Mouse (Mus musculus) hindbrain, embryonic 11.5 days (tissue): Measurements from ENCODE around the gene 1700003E16Rik. TPM values are rescaled to one million over a fixed set of nuclear protein-coding genes. Genes with fewer than 3 reads are reported as not detected.

Experiments
- ATAC-seq: fragments of 200-750 bp; cut with Nextera tagmentation; 2 replicates; pipeline ENCODE4 v1.8.0; 2017; ENCODE audit warnings: mild to moderate bottlenecking, moderate TSS enrichment, moderate library complexity; ENCODE audit not compliant: low FRiP score
- DNase-seq: peaks from one replicate; pipeline ENCODE4 v3.0.0-alpha.2; 2015; ENCODE audit warnings: low spot score
- H3K27ac ChIP-seq: fragments of 300-500 bp; sonication (generic); 2 replicates; pipeline ENCODE4 v1.5.1; 2014; ENCODE audit warnings: mild to moderate bottlenecking, low read depth, low read length
- H3K27me3 ChIP-seq: fragments of 300-500 bp; sonication (generic); 2 replicates; pipeline ENCODE4 v1.6.1; 2014; ENCODE audit warnings: mild to moderate bottlenecking, low read length, moderate library complexity, mixed read lengths; ENCODE audit not compliant: control insufficient read depth, insufficient read depth
- H3K36me3 ChIP-seq: fragments of 300-500 bp; sonication (generic); 2 replicates; pipeline ENCODE4 v1.6.1; 2014; ENCODE audit warnings: mild to moderate bottlenecking, low read length, moderate library complexity, mixed read lengths; ENCODE audit not compliant: control insufficient read depth, insufficient read depth
- H3K4me1 ChIP-seq: fragments of 300-500 bp; sonication (generic); replicated peaks from 2 replicates; pipeline ENCODE4 v1.6.1; 2014; ENCODE audit warnings: low read length, mixed read lengths; ENCODE audit not compliant: control insufficient read depth, insufficient read depth
- H3K4me2 ChIP-seq: fragments of 300-500 bp; sonication (generic); replicated peaks from 2 replicates; pipeline ENCODE4 v1.6.1; 2014; ENCODE audit warnings: mild to moderate bottlenecking, low read depth, low read length
- H3K4me3 ChIP-seq: fragments of 300-500 bp; sonication (generic); 2 replicates; pipeline ENCODE4 v1.5.1; 2014; ENCODE audit warnings: low read depth, low read length
- H3K9ac ChIP-seq: fragments of 300-500 bp; sonication (generic); 2 replicates; pipeline ENCODE4 v1.6.1; 2014; ENCODE audit warnings: low read depth, low read length
- H3K9me3 ChIP-seq: fragments of 300-500 bp; sonication (generic); 2 replicates; pipeline ENCODE4 v1.6.1; 2016; ENCODE audit warnings: low read length; ENCODE audit not compliant: control insufficient read depth
- WGBS: fragments of 180-500 bp; shearing (Covaris S2); extraction: QIAGEN DNeasy Blood & Tissue Kit; methylation state at CpG from one replicate; pipeline ENCODE4 v1.1.7; 2014; 5-methylcytosine and 5-hydroxymethylcytosine counted together
- polyA plus RNA-seq: library from polyadenylated mRNA; unstranded; fragments of >200 nt; fragmentation: Nextera tagmentation; extraction: Ambion mirVana; gene quantifications from 2 replicates; pipeline ENCODE4 v1.2.1, GENCODE M21; 2014

Gene 1700003E16Rik
- polyA plus RNA-seq, 1 experiment from 2014 or later, result 3.7 TPM

- DNase-seq (no peak), ATAC-seq (no peak)
- H3K36me3 ChIP-seq, result 0 out of 2 replicates have a peak, but pooled peaks cover 2% of the 10 kb centered on the region
- H3K4me1 ChIP-seq, result no peaks in the 10 kb centered on the region
- no peaks in the 10 kb centered on the region for H3K27me3 ChIP-seq
- H3K27ac ChIP-seq, result 0 out of 2 replicates have a peak overlapping the region, but pooled peaks have one; percentile 14
- no peak overlapping the region for H3K4me2 ChIP-seq
- no peak overlapping the region for H3K9ac ChIP-seq
- no peaks in the 10 kb centered on the region for H3K9me3 ChIP-seq
- H3K4me3 ChIP-seq, result no peak overlapping the region
- 56% methylated on average over 9 of the region's 9 CpGs for WGBS
These were observed 16.2 kb downstream of the 1700003E16Rik start for GRCm38 (mm10) chr6:83172240-83172920.

GRCm38 (mm10) chr6:83175996-83176395, 19.8 kb downstream of the 1700003E16Rik start:
- no peak overlapping the region for H3K9ac ChIP-seq

GRCm38 (mm10) chr6:83179390-83180117, 23.4 kb downstream of the 1700003E16Rik start:
- WGBS, result 9% methylated on average over 12 of the region's 12 CpGs

More at GRCm38 (mm10) chr6:83175996-83176395, 19.8 kb downstream of the 1700003E16Rik start:
- no peak overlapping the region for H3K4me2 ChIP-seq
- no peak overlapping the region for H3K4me3 ChIP-seq
- H3K4me1 ChIP-seq, result peaks cover 4% of the 10 kb centered on the region; the same call in 1 of the 2 replicates
- no peaks in the 10 kb centered on the region for H3K9me3 ChIP-seq
- no peak for DNase-seq
- ATAC-seq, result no peak
- no peaks in the 10 kb centered on the region for H3K27me3 ChIP-seq
- H3K36me3 ChIP-seq, result no peaks in the 10 kb centered on the region
- no peak overlapping the region for H3K27ac ChIP-seq
- 87% methylated on average over 8 of the region's 8 CpGs for WGBS

GRCm38 (mm10) chr6:83180605-83181004, 24.4 kb downstream of the 1700003E16Rik start:
- Histone ChIP-seq H3K4me3 (peak overlapping the region; percentile 38; the same call in 1 of the 2 replicates), H3K9me3 (no peaks in the 10 kb centered on the region), H3K9ac (no peak overlapping the region), H3K36me3 (no peaks in the 10 kb centered on the region), H3K4me2 (peak overlapping the region; percentile 30; the same call in 1 of the 2 replicates), H3K4me1 (peaks cover 7% of the 10 kb centered on the region), H3K27me3 (no peaks in the 10 kb centered on the region), H3K27ac (no peak overlapping the region)
- ATAC-seq, result no peak
- DNase-seq, result no peak
- 83% methylated on average over 6 of the region's 6 CpGs for WGBS

More at GRCm38 (mm10) chr6:83179390-83180117, 23.4 kb downstream of the 1700003E16Rik start:
- H3K4me2 ChIP-seq, result peak overlapping the region; percentile 30
- H3K36me3 ChIP-seq, result no peaks in the 10 kb centered on the region
- H3K9ac ChIP-seq, result peak overlapping the region; percentile 59
- DNase-seq (peak; percentile 71), ATAC-seq (peak; percentile 88)
- H3K27me3 ChIP-seq, result no peaks in the 10 kb centered on the region
- H3K9me3 ChIP-seq, result no peaks in the 10 kb centered on the region
- H3K4me1 ChIP-seq, result peaks cover 4% of the 10 kb centered on the region; the same call in 1 of the 2 replicates
- peak overlapping the region; percentile 38 for H3K4me3 ChIP-seq
- peak overlapping the region; percentile 33; the same call in 1 of the 2 replicates for H3K27ac ChIP-seq

- Histone ChIP-seq H3K4me1 (peaks cover 11% of the 10 kb centered on the region), H3K27me3 (no peaks in the 10 kb centered on the region), H3K9ac (no peak overlapping the region), H3K4me3 (no peak overlapping the region), H3K27ac (no peak overlapping the region), H3K4me2 (no peak overlapping the region), H3K36me3 (no peaks in the 10 kb centered on the region), H3K9me3 (no peaks in the 10 kb centered on the region)
- 92% methylated on average over 3 of the region's 3 CpGs for WGBS
- ATAC-seq (no peak), DNase-seq (peak; percentile 46)
These were observed 28.7 kb downstream of the 1700003E16Rik start for GRCm38 (mm10) chr6:83184858-83185435.

GRCm38 (mm10) chr6:83185895-83186861, 30.0 kb downstream of the 1700003E16Rik start:
- H3K9me3 ChIP-seq, result no peaks in the 10 kb centered on the region
- ATAC-seq (peak; percentile 96), DNase-seq (peak; percentile 86)
- H3K9ac ChIP-seq, result peak overlapping the region; percentile 67
- H3K4me3 ChIP-seq, result peak overlapping the region; percentile 46
- H3K4me2 ChIP-seq, result peak overlapping the region; percentile 67
- peaks cover 11% of the 10 kb centered on the region for H3K4me1 ChIP-seq
- 10% methylated on average over 25 of the region's 25 CpGs for WGBS
- 0 out of 2 replicates have a peak, but pooled peaks cover 3% of the 10 kb centered on the region for H3K36me3 ChIP-seq
- no peaks in the 10 kb centered on the region for H3K27me3 ChIP-seq
- peak overlapping the region; percentile 55 for H3K27ac ChIP-seq

- peak overlapping the region; percentile 46 for H3K4me3 ChIP-seq
- no peaks in the 10 kb centered on the region for H3K9me3 ChIP-seq
- DNase-seq, result peak; percentile 19
- ATAC-seq, result peak; percentile 46; the same call in 1 of the 2 replicates
- peak overlapping the region; percentile 67 for H3K9ac ChIP-seq
- H3K27me3 ChIP-seq, result no peaks in the 10 kb centered on the region
- H3K27ac ChIP-seq, result peak overlapping the region; percentile 55
- peak overlapping the region; percentile 67 for H3K4me2 ChIP-seq
- 69% methylated on average over 2 of the region's 2 CpGs for WGBS
- H3K4me1 ChIP-seq, result peaks cover 11% of the 10 kb centered on the region
- H3K36me3 ChIP-seq, result 0 out of 2 replicates have a peak, but pooled peaks cover 3% of the 10 kb centered on the region
These were observed 30.7 kb downstream of the 1700003E16Rik start for GRCm38 (mm10) chr6:83186946-83187345.

GRCm38 (mm10) chr6:83193571-83193970, 37.4 kb downstream of the 1700003E16Rik start:
- Histone ChIP-seq H3K9ac (no peak overlapping the region), H3K27ac (no peak overlapping the region), H3K4me1 (no peaks in the 10 kb centered on the region), H3K4me3 (no peak overlapping the region), H3K9me3 (no peaks in the 10 kb centered on the region), H3K27me3 (no peaks in the 10 kb centered on the region), H3K36me3 (peaks cover 18% of the 10 kb centered on the region), H3K4me2 (no peak overlapping the region)
- DNase-seq, result no peak
- WGBS, result 90% methylated on average over 7 of the region's 7 CpGs
- no peak for ATAC-seq
